ENCODE assay signal across 32 mouse cellular contexts in the genomic region with DNA sequence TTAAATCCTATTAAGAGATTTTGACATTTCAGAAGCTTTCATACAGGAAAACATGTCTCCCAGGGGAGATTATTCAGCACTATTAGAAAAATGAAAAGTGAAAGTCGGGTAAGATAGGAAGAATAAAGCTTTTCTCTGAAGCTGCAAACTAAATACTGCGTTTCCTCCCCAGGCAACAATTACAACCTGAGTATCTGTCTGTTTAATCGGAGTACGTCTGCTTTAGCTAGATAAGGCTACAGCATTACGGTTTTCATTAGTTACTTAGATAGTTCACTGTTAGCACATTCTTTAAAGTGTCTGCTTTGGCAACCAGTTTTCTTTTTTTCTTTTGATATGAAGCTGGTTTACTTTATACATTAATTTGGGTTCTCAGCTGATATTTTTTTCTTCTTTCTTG. TPM values are rescaled to one million over a fixed set of nuclear protein-coding genes. Genes with fewer than 3 reads are reported as not detected.
DNase-seq lines count a peak whose midpoint lies in the region; ATAC-seq and TF ChIP-seq lines count a peak whose summit lies in the region.
"Had no signal": no experiment of that assay in that cellular context is flagged by ENCODE, and none has a peak within 500 bp of the region (broad histone marks: within the 10 kb centered on the region; RNA-seq: fewer than 3 reads in every experiment).

No protein-coding gene starts in this region.

- H3K27me3 ChIP-seq in heart, adult 2 months (ENCODE audit: control insufficient read depth, insufficient read depth, low read length): no peaks in the 10 kb centered on the region
- H3K27me3 ChIP-seq in heart, embryonic 10.5 days (ENCODE audit: insufficient read depth, poor library complexity, severe bottlenecking): no peaks in the 10 kb centered on the region
- H3K27me3 ChIP-seq in CH12.LX (replicated peaks): no peaks in the 10 kb centered on the region
- no peaks in the 10 kb centered on the region for H3K27me3 ChIP-seq in liver, postnatal 0 days (ENCODE audit: insufficient read depth, low read length)
- H3K27me3 ChIP-seq: forebrain, embryonic 15.5 days; heart, embryonic 13.5 days; kidney, embryonic 15.5 days; limb, embryonic 13.5 days; lung, embryonic 15.5 days; neural tube, embryonic 15.5 days; stomach, embryonic 15.5 days had no signal

- no peaks in the 10 kb centered on the region for H3K9me3 ChIP-seq in heart, embryonic 10.5 days
- no peaks in the 10 kb centered on the region for H3K9me3 ChIP-seq in CH12.LX (replicated peaks; ENCODE audit: low read length)
- no peaks in the 10 kb centered on the region for H3K9me3 ChIP-seq in liver, postnatal 0 days (ENCODE audit: low read length)
- H3K9me3 ChIP-seq: forebrain, embryonic 15.5 days; heart, embryonic 13.5 days; kidney, embryonic 15.5 days; limb, embryonic 13.5 days; lung, embryonic 15.5 days; neural tube, embryonic 15.5 days; stomach, embryonic 15.5 days had no signal

- intact Hi-C loops in heart, adult 2 months (cut with DNase I): no loop called here

- TF ChIP-seq POLR2A in heart, adult 2 months (IDR thresholded peaks at IDR 0.05; ENCODE audit: insufficient read depth, low read depth, low read length): no peak
- TF ChIP-seq POLR2A in CH12.LX (IDR thresholded peaks at IDR 0.05; ENCODE audit: low read depth, low read length): no peak

- peaks cover 10% of the 10 kb centered on the region for H3K4me1 ChIP-seq in heart, adult 2 months (ENCODE audit: control insufficient read depth, insufficient read depth, low read length)
- peaks cover 3% of the 10 kb centered on the region; the same call in 1 of the 2 replicates for H3K4me1 ChIP-seq in heart, embryonic 10.5 days
- H3K4me1 ChIP-seq in CH12.LX (ENCODE audit: control insufficient read depth in 1 of 2, insufficient read depth in 2 of 2): peaks cover 5 to 47% of the 10 kb centered on the region in 2 experiments
- peaks cover 7% of the 10 kb centered on the region; the same call in 1 of the 2 replicates for H3K4me1 ChIP-seq in liver, postnatal 0 days (ENCODE audit: insufficient read depth)
- H3K4me1 ChIP-seq: stomach, embryonic 15.5 days had no signal

- ATAC-seq in liver, postnatal 0 days: no peak
- ATAC-seq: forebrain, embryonic 15.5 days; intestine, embryonic 16.5 days; midbrain, embryonic 16.5 days had no signal

- no peak for TF ChIP-seq EP300 in heart, adult 2 months (IDR thresholded peaks at IDR 0.05; ENCODE audit: insufficient read depth, low read depth, low read length)
- TF ChIP-seq EP300 in CH12.LX (IDR thresholded peaks at IDR 0.05; ENCODE audit: low read length): no peak
- peak; percentile 71 for TF ChIP-seq EP300 in liver, postnatal 0 days (IDR thresholded peaks at IDR 0.05; ENCODE audit: low read depth)

- H3K27ac ChIP-seq in heart, adult 2 months: peak overlapping the region; percentile 34
- H3K27ac ChIP-seq in heart, embryonic 10.5 days: no peak overlapping the region
- no peak overlapping the region for H3K27ac ChIP-seq in CH12.LX (ENCODE audit: insufficient read depth, low read depth)
- no peak overlapping the region for H3K27ac ChIP-seq in liver, postnatal 0 days (ENCODE audit: low read depth)
- H3K27ac ChIP-seq: forebrain, embryonic 15.5 days; heart, embryonic 13.5 days; hindbrain, embryonic 14.5 days; kidney, embryonic 15.5 days; limb, embryonic 13.5 days; lung, embryonic 15.5 days; macrophage; neural tube, embryonic 15.5 days; stomach, embryonic 15.5 days had no signal

- TF ChIP-seq CTCF in heart, adult 2 months (IDR thresholded peaks at IDR 0.05): no peak
- no peak for TF ChIP-seq CTCF in CH12.LX (conservative IDR thresholded peaks at IDR 0.05 in 1 of 2, IDR thresholded peaks at IDR 0.05 in 1 of 2; ENCODE audit: low read depth in 2 of 2, low read length in 2 of 2)
- no peak for TF ChIP-seq CTCF in liver, postnatal 0 days (IDR thresholded peaks at IDR 0.05; ENCODE audit: low read depth)

- H3K4me3 ChIP-seq in heart, adult 2 months: 0 out of 2 replicates have a peak overlapping the region, but pooled peaks have one; percentile 10
- no peak overlapping the region for H3K4me3 ChIP-seq in heart, embryonic 10.5 days
- no peak overlapping the region for H3K4me3 ChIP-seq in CH12.LX (replicated peaks in 1 of 3; ENCODE audit: low read depth in 2 of 3, low read length in 2 of 3, poor library complexity in 1 of 3)
- no peak overlapping the region for H3K4me3 ChIP-seq in liver, postnatal 0 days (ENCODE audit: low read depth, low read length)
- H3K4me3 ChIP-seq: forebrain, embryonic 15.5 days; heart, embryonic 13.5 days; kidney, embryonic 15.5 days; limb, embryonic 13.5 days; lung, embryonic 15.5 days; neural tube, embryonic 15.5 days; stomach, embryonic 15.5 days had no signal

- no peak for TF ChIP-seq RAD21 in CH12.LX (IDR thresholded peaks at IDR 0.05; ENCODE audit: low read depth, low read length)

- peak overlapping the region; percentile 44 for H3K4me2 ChIP-seq in CH12.LX (ENCODE audit: insufficient read depth, low read depth, poor library complexity, severe bottlenecking)
- H3K4me2 ChIP-seq in liver, postnatal 0 days (ENCODE audit: low read depth, low read length): peak overlapping the region; percentile 58
- H3K4me2 ChIP-seq: forebrain, embryonic 15.5 days; heart, embryonic 13.5 days; hindbrain, embryonic 14.5 days; kidney, embryonic 15.5 days; limb, embryonic 13.5 days; lung, embryonic 15.5 days; neural tube, embryonic 15.5 days; stomach, embryonic 15.5 days had no signal

- no peak overlapping the region for H3K9ac ChIP-seq in heart, adult 2 months (ENCODE audit: low read depth, low read length)
- H3K9ac ChIP-seq in CH12.LX (ENCODE audit: insufficient read depth, low read depth): no peak overlapping the region; the same call in 1 of the 2 replicates
- H3K9ac ChIP-seq in liver, postnatal 0 days (replicated peaks): 0 out of 2 replicates have a peak overlapping the region, but pooled peaks have one; percentile 2
- H3K9ac ChIP-seq: forebrain, embryonic 15.5 days; heart, embryonic 13.5 days; kidney, embryonic 15.5 days; limb, embryonic 13.5 days; lung, embryonic 15.5 days; neural tube, embryonic 15.5 days; stomach, embryonic 15.5 days had no signal

- no peak for DNase-seq in heart, adult 2 months
- no peak for DNase-seq in heart, embryonic 10.5 days (ENCODE audit: low spot score)
- DNase-seq in CH12.LX (ENCODE audit: extremely low read depth): no peak
- DNase-seq in c-Kit-positive CD71-positive TER-119-positive erythroid progenitor cells, embryonic 14.5 days (ENCODE audit: low spot score): peak; percentile 56
- DNase-seq in liver, postnatal 0 days: no peak
- DNase-seq in layer of hippocampus, postnatal 10 days (ENCODE audit: low spot score in 2 of 2): no peak
- no peak for DNase-seq in adrenal gland, postnatal 36 days
- DNase-seq in heart, adult 18-20 months: no peak
- DNase-seq: adrenal gland, postnatal 25 days; B cell, adult 2 months; cerebellum, adult 9-10 months; gastrocnemius, postnatal 36 days; right cerebral cortex, postnatal 14 days; spleen, adult 18-20 months; thymus, adult 18-20 months had no signal

- peaks cover 2% of the 10 kb centered on the region; the same call in 1 of the 2 replicates for H3K79me2 ChIP-seq in heart, adult 2 months (replicated peaks; ENCODE audit: control insufficient read depth, insufficient read depth, low read length)
- H3K79me2 ChIP-seq in CH12.LX (replicated peaks; ENCODE audit: control insufficient read depth, extremely low read depth, insufficient read depth, poor library complexity, severe bottlenecking): peaks cover 67% of the 10 kb centered on the region

- H3K36me3 ChIP-seq in heart, adult 2 months (ENCODE audit: control insufficient read depth, insufficient read depth, low read length): peaks cover 30% of the 10 kb centered on the region
- peaks cover 34% of the 10 kb centered on the region for H3K36me3 ChIP-seq in heart, embryonic 10.5 days
- peaks cover 29 to 52% of the 10 kb centered on the region in 2 experiments for H3K36me3 ChIP-seq in CH12.LX (replicated peaks in 1 of 2; ENCODE audit: control insufficient read depth in 1 of 2, insufficient read depth in 1 of 2, low read length in 1 of 2)
- peaks cover 27% of the 10 kb centered on the region for H3K36me3 ChIP-seq in liver, postnatal 0 days (replicated peaks; ENCODE audit: insufficient read depth, low read length)

- in situ Hi-C loops in CH12.LX (cut with MboI; ENCODE audit: low pct_ligation_motif_present, low pct_unique_long_range_greater_than_20kb, low sequenced_read_pairs): no loop called here

- dilution Hi-C loops in CH12.LX (cut with MboI; ENCODE audit: extremely low pct_ligation_motif_present, extremely low pct_unique_long_range_greater_than_20kb, low sequenced_read_pairs): no loop called here

- WGBS in heart, adult 2 months: 16% methylated on average over 5 of the region's 5 CpGs
- WGBS in heart, embryonic 10.5 days: 68% methylated on average over 5 of the region's 5 CpGs
- WGBS in liver, postnatal 0 days (ENCODE audit: insufficient replicate concordance): 44% methylated on average over 5 of the region's 5 CpGs

TF ChIP-seq in CH12.LX, 34 proteins besides CTCF, POLR2A, EP300 and RAD21:
- 0 out of 2 replicates have a peak, but pooled peaks have one; percentile 14 for TF ChIP-seq MAFK (IDR thresholded peaks at IDR 0.05; ENCODE audit: insufficient replicate concordance, low read length)
- no peak for TF ChIP-seq PAX5 (IDR thresholded peaks at IDR 0.05; ENCODE audit: low read length)

RNA-seq across cellular contexts. Expression of a gene that starts 4.9 kb away (rescaled TPM):
- 100 to 1,000 TPM; 108 to 129 TPM for total RNA-seq in heart, adult 2 months (2021)
- polyA plus RNA-seq in heart, adult 2 months (2012; rRNA removed): 215 and 253 TPM in 2 replicates
- 483 and 538 TPM in 2 replicates for polyA plus RNA-seq in heart, embryonic 10.5 days (2016; fragmentation: Nextera tagmentation; extraction: Ambion mirVana)
- total RNA-seq in CH12.LX (2012; rRNA removed): 225 and 266 TPM in 2 replicates
- total RNA-seq in CH12.LX (2014; rRNA removed): 391 and 447 TPM in 2 replicates
- polyA plus RNA-seq in CH12.LX (2012; ENCODE audit: insufficient read length, low read depth): 356 and 395 TPM in 2 replicates
- 218 and 239 TPM in 2 replicates for polyA plus RNA-seq in liver, postnatal 0 days (2015; fragmentation: Nextera tagmentation; extraction: Ambion mirVana)
- 100 to 1,000 TPM; 145 to 149 TPM for total RNA-seq in layer of hippocampus, postnatal 10 days (2021)
- 100 to 1,000 TPM; 154 to 155 TPM for total RNA-seq in adrenal gland, postnatal 36 days (2021)
- 100 to 1,000 TPM; 123 to 131 TPM for total RNA-seq in heart, adult 18-20 months (2021)

RNA-seq across cellular contexts. Expression of a gene that starts 53.7 kb away (rescaled TPM):
- not detected for total RNA-seq in heart, adult 2 months (2021)
- polyA plus RNA-seq in heart, adult 2 months (2012; rRNA removed): 0.12 TPM in 1 of 2 replicates, not detected in the other
- polyA plus RNA-seq in heart, embryonic 10.5 days (2016; fragmentation: Nextera tagmentation; extraction: Ambion mirVana): not detected in 2 replicates
- total RNA-seq in CH12.LX (2012; rRNA removed): not detected in 2 replicates
- total RNA-seq in CH12.LX (2014; rRNA removed): not detected in 2 replicates
- not detected in 2 replicates for polyA plus RNA-seq in CH12.LX (2012; ENCODE audit: insufficient read length, low read depth)
- polyA plus RNA-seq in liver, postnatal 0 days (2015; fragmentation: Nextera tagmentation; extraction: Ambion mirVana): not detected in 2 replicates
- not detected for total RNA-seq in layer of hippocampus, postnatal 10 days (2021)
- total RNA-seq in adrenal gland, postnatal 36 days (2021): not detected
- total RNA-seq in heart, adult 18-20 months (2021): not detected
- total RNA-seq: adrenal gland, postnatal 25 days; common myeloid progenitor, adult 5-6 weeks; gastrocnemius, postnatal 36 days; heart, postnatal 25 days; layer of hippocampus, postnatal 25 days; left cerebral cortex, postnatal 10 days had no signal
- polyA plus RNA-seq: embryonic facial prominence, embryonic 11.5 days; heart, embryonic 13.5 days; intestine, embryonic 16.5 days; kidney, embryonic 15.5 days; large intestine, adult 2 months; macrophage; stomach, embryonic 15.5 days had no signal
